ENCODE assay signal across 17 mouse cellular contexts in the genomic region with DNA sequence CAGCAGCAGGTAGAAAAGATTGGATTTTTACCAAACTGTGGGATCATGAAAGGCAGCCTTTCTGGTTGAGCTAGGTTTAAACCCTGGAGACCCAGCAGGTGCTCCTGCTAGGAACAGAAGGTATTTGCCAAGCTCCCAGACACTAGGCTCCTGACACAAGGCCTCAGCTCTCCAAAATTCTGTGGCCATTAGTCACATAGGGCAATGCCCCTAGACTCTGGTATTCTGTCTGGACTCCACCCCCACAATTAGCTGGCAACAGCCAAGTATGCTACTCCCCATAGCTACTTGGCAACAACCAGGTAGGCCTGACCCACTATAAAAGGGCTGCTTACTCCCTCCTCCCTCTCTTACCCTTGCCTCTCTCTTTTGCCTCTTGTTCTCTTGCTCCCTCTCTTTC.
DNase-seq lines count a peak whose midpoint lies in the region; ATAC-seq and TF ChIP-seq lines count a peak whose summit lies in the region.
"Had no signal": no experiment of that assay in that cellular context is flagged by ENCODE, and none has a peak within 500 bp of the region (broad histone marks: within the 10 kb centered on the region; RNA-seq: fewer than 3 reads in every experiment).

No protein-coding gene starts in this region.

- no peaks in the 10 kb centered on the region for H3K27me3 ChIP-seq in heart, embryonic 14.5 days (ENCODE audit: control insufficient read depth, insufficient read depth, low read length)
- H3K27me3 ChIP-seq in thymus, adult 2 months (ENCODE audit: control insufficient read depth, insufficient read depth, low read length), result no peaks in the 10 kb centered on the region
- no peaks in the 10 kb centered on the region for H3K27me3 ChIP-seq in heart, embryonic 10.5 days (ENCODE audit: insufficient read depth, poor library complexity, severe bottlenecking)
- H3K27me3 ChIP-seq: forebrain, embryonic 15.5 days; heart, embryonic 15.5 days; limb, embryonic 15.5 days had no signal

- peaks cover 3 to 7% of the 10 kb centered on the region in 2 experiments; a peak in 1 of 4 replicates for H3K4me1 ChIP-seq in heart, embryonic 14.5 days (ENCODE audit: control insufficient read depth in 2 of 2, insufficient read depth in 2 of 2, low read length in 2 of 2)
- no peaks in the 10 kb centered on the region for H3K4me1 ChIP-seq in thymus, adult 2 months (replicated peaks; ENCODE audit: control insufficient read depth, insufficient read depth, low read length)
- peaks cover 4% of the 10 kb centered on the region; the same call in 1 of the 2 replicates for H3K4me1 ChIP-seq in heart, embryonic 10.5 days
- H3K4me1 ChIP-seq: embryonic facial prominence, embryonic 10.5 days; forebrain, embryonic 15.5 days; heart, embryonic 15.5 days; limb, embryonic 15.5 days had no signal

- no peak overlapping the region for H3K27ac ChIP-seq in heart, embryonic 14.5 days (replicated peaks in 1 of 2; ENCODE audit: control insufficient read depth in 1 of 2, insufficient read depth in 1 of 2, low read depth in 2 of 2, low read length in 2 of 2)
- H3K27ac ChIP-seq in thymus, adult 2 months (ENCODE audit: control insufficient read depth, insufficient read depth, low read length), result no peak overlapping the region
- no peak overlapping the region for H3K27ac ChIP-seq in heart, embryonic 10.5 days
- H3K27ac ChIP-seq: embryonic facial prominence, embryonic 10.5 days; forebrain, embryonic 15.5 days; heart, embryonic 15.5 days; limb, embryonic 15.5 days; midbrain, embryonic 10.5 days; stomach, postnatal 0 days had no signal

- H3K4me2 ChIP-seq in heart, embryonic 14.5 days (ENCODE audit: low read length), result no peak overlapping the region
- H3K4me2 ChIP-seq: forebrain, embryonic 15.5 days; heart, embryonic 15.5 days; limb, embryonic 15.5 days had no signal

- no peaks in the 10 kb centered on the region for H3K36me3 ChIP-seq in heart, embryonic 14.5 days (ENCODE audit: control insufficient read depth, insufficient read depth, low read length)
- H3K36me3 ChIP-seq in thymus, adult 2 months (ENCODE audit: control insufficient read depth, insufficient read depth, low read length), result no peaks in the 10 kb centered on the region
- no peaks in the 10 kb centered on the region for H3K36me3 ChIP-seq in heart, embryonic 10.5 days
- H3K36me3 ChIP-seq: embryonic facial prominence, embryonic 10.5 days; forebrain, embryonic 15.5 days; heart, embryonic 15.5 days; limb, embryonic 15.5 days; midbrain, embryonic 10.5 days had no signal

- ATAC-seq in heart, embryonic 14.5 days (ENCODE audit: insufficient number of reproducible peaks, insufficient read depth, low FRiP score, low read depth), result peak; percentile 43; the same call in 1 of the 2 replicates
- ATAC-seq: forebrain, embryonic 15.5 days had no signal

- no peak for TF ChIP-seq POLR2A in thymus, adult 2 months (IDR thresholded peaks at IDR 0.05; ENCODE audit: control insufficient read depth, extremely low read depth, insufficient read depth, low read length, poor library complexity)

- no peaks in the 10 kb centered on the region for H3K9me3 ChIP-seq in heart, embryonic 14.5 days (ENCODE audit: control insufficient read depth, low read length)
- H3K9me3 ChIP-seq in heart, embryonic 10.5 days, result no peaks in the 10 kb centered on the region
- H3K9me3 ChIP-seq: embryonic facial prominence, embryonic 10.5 days; forebrain, embryonic 15.5 days; heart, embryonic 15.5 days; limb, embryonic 15.5 days; midbrain, embryonic 10.5 days had no signal

- H3K4me3 ChIP-seq in heart, embryonic 14.5 days (ENCODE audit: control insufficient read depth in 1 of 2, insufficient read depth in 1 of 2, low read depth in 1 of 2, low read length in 2 of 2), result no peak overlapping the region
- H3K4me3 ChIP-seq in thymus, adult 2 months (ENCODE audit: control insufficient read depth, insufficient read depth, low read length), result no peak overlapping the region
- H3K4me3 ChIP-seq in heart, embryonic 10.5 days, result no peak overlapping the region
- H3K4me3 ChIP-seq: embryonic facial prominence, embryonic 10.5 days; forebrain, embryonic 15.5 days; heart, embryonic 15.5 days; limb, embryonic 15.5 days; midbrain, embryonic 10.5 days had no signal

- intact Hi-C loops in heart, postnatal 10 days (cut with DNase I), result no loop called here

- H3K9ac ChIP-seq in heart, embryonic 14.5 days (ENCODE audit: low read length), result no peak overlapping the region
- H3K9ac ChIP-seq: forebrain, embryonic 15.5 days; heart, embryonic 15.5 days; limb, embryonic 15.5 days had no signal

- TF ChIP-seq CTCF in thymus, adult 2 months (IDR thresholded peaks at IDR 0.05; ENCODE audit: borderline replicate concordance, control insufficient read depth, extremely low read depth, insufficient read depth, low read length, poor library complexity), result no peak

- no peak for DNase-seq in heart, postnatal 10 days
- DNase-seq in cerebellum, adult 18-20 months, result peak; percentile 26 to 30
- peak; percentile 22 to 30 for DNase-seq in cerebellum, postnatal 36 days
- peak; percentile 21 for DNase-seq in lung, postnatal 25 days (ENCODE audit: low spot score)
- no peak for DNase-seq in urinary bladder, postnatal 36 days (ENCODE audit: low spot score in 2 of 2)
- DNase-seq in thymus, adult 2 months, result no peak
- no peak for DNase-seq in heart, embryonic 10.5 days (ENCODE audit: low spot score)
- DNase-seq: B cell, adult 2 months; right cerebral cortex, postnatal 14 days; thymus, postnatal 36 days had no signal

Comparison
In these comparisons a context has a peak if more than half of its experiments do, and no peak if none do; other contexts are left out.
1. DNase-seq: peak in cerebellum, adult 18-20 months (2 of 2), cerebellum, postnatal 36 days (2 of 2) and lung, postnatal 25 days (single experiment); none in heart, postnatal 10 days (0 of 2), urinary bladder, postnatal 36 days (0 of 2), thymus, adult 2 months (single experiment) and heart, embryonic 10.5 days (single experiment).